Mouse (Mus musculus): ENCODE measurements around the gene Trim8. TPM values are rescaled to one million over a fixed set of nuclear protein-coding genes. Genes with fewer than 3 reads are reported as not detected.

The Trim8 gene
- total and polyA plus RNA-seq, 2 experiments from 2014 or later: 14.3 to 35.9 TPM

- no peaks in the 10 kb centered on the region for H3K36me3 ChIP-seq (replicated peaks; ENCODE audit: control insufficient read depth, insufficient read depth, low read length)
- WGBS: 27% methylated on average over 8 of the region's 8 CpGs
- no peaks in the 10 kb centered on the region for H3K27me3 ChIP-seq (ENCODE audit: control insufficient read depth, insufficient read depth, low read length)
- H3K4me1 ChIP-seq (ENCODE audit: control insufficient read depth, insufficient read depth): peaks cover 55% of the 10 kb centered on the region
- no peaks in the 10 kb centered on the region for H3K9me3 ChIP-seq (replicated peaks; ENCODE audit: control insufficient read depth, low read length)
- H3K9ac ChIP-seq (replicated peaks; ENCODE audit: low read depth, low read length): peak overlapping the region; percentile 32; the same call in 1 of the 2 replicates
- ATAC-seq (ENCODE audit: insufficient read depth, low read depth) (no peak), DNase-seq (ENCODE audit: low spot score) (no peak)
- H3K27ac ChIP-seq (ENCODE audit: low read depth): peak overlapping the region; percentile 94
- peak overlapping the region; percentile 14; the same call in 1 of the 2 replicates for H3K4me2 ChIP-seq (ENCODE audit: low read depth, low read length)
- no peak overlapping the region for H3K4me3 ChIP-seq (ENCODE audit: low read depth, low read length)
- TF ChIP-seq CTCF (IDR thresholded peaks at IDR 0.05; ENCODE audit: low read depth) (no peak), EP300 (IDR thresholded peaks at IDR 0.05; ENCODE audit: low read depth) (no peak)
These were observed 29.0 kb downstream of the Trim8 start for GRCm38 (mm10) chr19:46530449-46530990.

DNA sequence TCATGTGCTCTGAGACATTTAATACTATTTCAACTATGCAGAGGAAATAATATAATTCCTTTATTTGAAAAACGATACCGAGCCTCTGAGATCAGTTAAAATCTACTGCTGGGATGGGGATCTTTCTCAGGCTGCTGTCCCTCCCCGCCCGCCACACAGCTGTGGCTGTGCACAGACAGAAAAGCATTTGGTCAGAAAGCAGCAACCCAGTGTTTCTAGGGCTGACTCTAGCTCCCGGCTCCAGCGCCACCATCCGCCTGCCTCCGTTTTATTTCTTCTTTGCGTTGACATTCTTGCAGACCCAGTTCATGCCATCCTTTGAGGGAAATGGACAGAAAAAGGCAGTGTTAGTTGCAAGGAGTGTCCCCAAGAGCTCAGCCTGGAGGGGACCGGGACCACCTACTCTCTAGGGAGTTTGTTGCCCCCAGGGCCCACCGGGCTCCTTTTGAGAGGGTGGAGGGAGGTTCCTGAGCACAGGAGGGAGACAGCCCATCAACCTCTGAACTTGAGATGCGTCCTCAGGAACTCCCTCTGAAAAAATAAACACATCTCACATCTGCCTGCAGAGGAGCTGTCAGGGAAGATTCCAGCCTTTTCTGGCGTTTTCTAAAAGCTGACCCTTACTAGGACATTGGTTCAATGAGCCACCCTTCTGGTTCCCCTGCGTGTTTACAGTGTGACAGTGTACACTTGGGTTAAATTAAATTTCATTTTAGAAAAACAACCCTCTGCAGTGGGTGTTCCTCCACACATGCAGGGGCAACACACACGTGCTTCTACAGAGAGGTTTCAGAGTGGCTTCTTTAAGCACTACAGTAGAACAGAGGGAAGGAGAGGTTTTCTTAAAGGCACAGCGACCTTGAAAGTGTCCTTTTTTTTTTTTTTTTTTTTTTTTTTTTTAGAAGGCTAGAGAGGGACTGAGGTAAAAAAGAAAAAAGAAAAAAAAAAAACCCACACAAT lies 29.8 kb downstream of the Trim8 start:
- Histone ChIP-seq H3K36me3 (replicated peaks; ENCODE audit: control insufficient read depth, insufficient read depth, low read length) (no peaks in the 10 kb centered on the region), H3K27ac (ENCODE audit: low read depth) (peak overlapping the region; percentile 94), H3K4me1 (ENCODE audit: control insufficient read depth, insufficient read depth) (peaks cover 46% of the 10 kb centered on the region), H3K9me3 (replicated peaks; ENCODE audit: control insufficient read depth, low read length) (no peaks in the 10 kb centered on the region), H3K9ac (replicated peaks; ENCODE audit: low read depth, low read length) (peak overlapping the region; percentile 35; the same call in 1 of the 2 replicates), H3K4me3 (ENCODE audit: low read depth, low read length) (no peak overlapping the region), H3K27me3 (ENCODE audit: control insufficient read depth, insufficient read depth, low read length) (no peaks in the 10 kb centered on the region), H3K4me2 (ENCODE audit: low read depth, low read length) (peak overlapping the region; percentile 30; the same call in 1 of the 2 replicates)
- DNase-seq (ENCODE audit: low spot score) (no peak), ATAC-seq (ENCODE audit: insufficient read depth, low read depth) (no peak; the same call in 1 of the 2 replicates)
- WGBS: 19% methylated on average over 16 of the region's 16 CpGs
- TF ChIP-seq EP300 (IDR thresholded peaks at IDR 0.05; ENCODE audit: low read depth): no peak; the same call in 1 of the 2 replicates
- TF ChIP-seq CTCF (IDR thresholded peaks at IDR 0.05; ENCODE audit: low read depth): peak; percentile 29; the same call in 1 of the 2 replicates

GRCm38 (mm10) chr19:46532031-46532688 lies 30.7 kb downstream of the Trim8 start:
- Histone ChIP-seq H3K4me1 (ENCODE audit: control insufficient read depth, insufficient read depth) (peaks cover 45% of the 10 kb centered on the region), H3K4me2 (ENCODE audit: low read depth, low read length) (peak overlapping the region; percentile 30; the same call in 1 of the 2 replicates), H3K9me3 (replicated peaks; ENCODE audit: control insufficient read depth, low read length) (no peaks in the 10 kb centered on the region), H3K36me3 (replicated peaks; ENCODE audit: control insufficient read depth, insufficient read depth, low read length) (no peaks in the 10 kb centered on the region), H3K27ac (ENCODE audit: low read depth) (peak overlapping the region; percentile 94), H3K27me3 (ENCODE audit: control insufficient read depth, insufficient read depth, low read length) (no peaks in the 10 kb centered on the region), H3K4me3 (ENCODE audit: low read depth, low read length) (no peak overlapping the region), H3K9ac (replicated peaks; ENCODE audit: low read depth, low read length) (peak overlapping the region; percentile 37; the same call in 1 of the 2 replicates)
- peak; percentile 81 for DNase-seq (ENCODE audit: low spot score)
- peak; percentile 34 for ATAC-seq (ENCODE audit: insufficient read depth, low read depth)
- WGBS: 21% methylated on average over 10 of the region's 10 CpGs
- no peak for TF ChIP-seq CTCF (IDR thresholded peaks at IDR 0.05; ENCODE audit: low read depth)
- TF ChIP-seq EP300 (IDR thresholded peaks at IDR 0.05; ENCODE audit: low read depth): no peak; the same call in 1 of the 2 replicates

DNA sequence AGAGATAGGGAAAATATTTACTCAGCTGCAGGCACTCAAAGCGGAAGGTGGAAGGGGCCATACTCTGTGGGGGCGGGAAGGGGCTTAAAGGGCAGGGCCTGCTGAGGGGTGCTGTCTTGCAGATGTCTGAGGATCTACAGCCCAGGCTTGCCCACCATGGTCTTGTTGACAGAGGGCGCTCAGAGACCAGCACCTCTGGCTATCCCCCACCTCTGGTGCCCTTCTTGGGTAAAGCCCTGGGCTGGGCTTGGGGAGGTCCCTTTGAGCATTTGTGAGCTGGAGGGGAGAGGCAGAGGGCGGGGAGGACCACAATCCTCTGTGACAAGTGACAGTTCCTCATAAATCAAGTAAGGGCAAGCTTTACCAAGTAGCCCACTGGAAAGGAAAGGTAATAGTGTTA lies 31.6 kb downstream of the Trim8 start:
- no peak for ATAC-seq (ENCODE audit: insufficient read depth, low read depth)
- Histone ChIP-seq H3K9ac (replicated peaks; ENCODE audit: low read depth, low read length) (no peak overlapping the region), H3K4me1 (ENCODE audit: control insufficient read depth, insufficient read depth) (peaks cover 37% of the 10 kb centered on the region), H3K4me3 (ENCODE audit: low read depth, low read length) (no peak overlapping the region), H3K27ac (ENCODE audit: low read depth) (peak overlapping the region; percentile 94), H3K4me2 (ENCODE audit: low read depth, low read length) (no peak overlapping the region), H3K36me3 (replicated peaks; ENCODE audit: control insufficient read depth, insufficient read depth, low read length) (no peaks in the 10 kb centered on the region), H3K9me3 (replicated peaks; ENCODE audit: control insufficient read depth, low read length) (no peaks in the 10 kb centered on the region), H3K27me3 (ENCODE audit: control insufficient read depth, insufficient read depth, low read length) (no peaks in the 10 kb centered on the region)
- no peak for TF ChIP-seq EP300 (IDR thresholded peaks at IDR 0.05; ENCODE audit: low read depth)
- TF ChIP-seq CTCF (IDR thresholded peaks at IDR 0.05; ENCODE audit: low read depth): no peak
- 47% methylated on average over 4 of the region's 4 CpGs for WGBS
- no peak for DNase-seq (ENCODE audit: low spot score)

DNA sequence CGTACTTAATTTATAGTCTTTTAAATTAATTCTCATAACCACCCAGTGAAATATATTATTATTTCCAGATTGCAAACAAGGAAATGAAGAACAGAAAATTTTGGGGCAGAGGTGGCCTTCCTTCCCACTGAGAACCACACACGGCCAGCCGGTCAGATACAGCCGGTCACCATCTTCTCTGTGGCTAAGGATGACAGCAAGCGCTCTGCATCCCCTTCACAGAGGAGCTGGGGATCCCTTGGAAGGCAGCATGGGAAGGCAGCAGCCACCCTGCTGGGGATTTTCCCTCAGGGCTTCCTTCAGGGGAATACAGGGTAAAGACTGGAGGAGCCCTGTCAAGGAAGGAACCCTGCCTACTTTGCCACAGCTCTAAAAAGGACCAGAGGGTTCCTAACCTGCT lies 32.0 kb downstream of the Trim8 start:
- no peak for ATAC-seq (ENCODE audit: insufficient read depth, low read depth)

More for the DNA sequence above, 32.0 kb downstream of the Trim8 start:
- Histone ChIP-seq H3K4me1 (ENCODE audit: control insufficient read depth, insufficient read depth) (peaks cover 36% of the 10 kb centered on the region), H3K4me2 (ENCODE audit: low read depth, low read length) (no peak overlapping the region), H3K36me3 (replicated peaks; ENCODE audit: control insufficient read depth, insufficient read depth, low read length) (no peaks in the 10 kb centered on the region), H3K27ac (ENCODE audit: low read depth) (no peak overlapping the region), H3K9me3 (replicated peaks; ENCODE audit: control insufficient read depth, low read length) (no peaks in the 10 kb centered on the region), H3K4me3 (ENCODE audit: low read depth, low read length) (no peak overlapping the region), H3K9ac (replicated peaks; ENCODE audit: low read depth, low read length) (no peak overlapping the region), H3K27me3 (ENCODE audit: control insufficient read depth, insufficient read depth, low read length) (no peaks in the 10 kb centered on the region)
- no peak for DNase-seq (ENCODE audit: low spot score)
- TF ChIP-seq EP300 (IDR thresholded peaks at IDR 0.05; ENCODE audit: low read depth) (no peak), CTCF (IDR thresholded peaks at IDR 0.05; ENCODE audit: low read depth) (no peak)
- 92% methylated on average over 5 of the region's 5 CpGs for whole genome bisulfite sequencing
